Mouse (Mus musculus): ENCODE measurements around the gene Il4i1. TPM values are rescaled to one million over a fixed set of nuclear protein-coding genes. Genes with fewer than 3 reads are reported as not detected.

Gene Il4i1
- total RNA-seq, 1 experiment from 2014 or later: 28.3 TPM

DNA sequence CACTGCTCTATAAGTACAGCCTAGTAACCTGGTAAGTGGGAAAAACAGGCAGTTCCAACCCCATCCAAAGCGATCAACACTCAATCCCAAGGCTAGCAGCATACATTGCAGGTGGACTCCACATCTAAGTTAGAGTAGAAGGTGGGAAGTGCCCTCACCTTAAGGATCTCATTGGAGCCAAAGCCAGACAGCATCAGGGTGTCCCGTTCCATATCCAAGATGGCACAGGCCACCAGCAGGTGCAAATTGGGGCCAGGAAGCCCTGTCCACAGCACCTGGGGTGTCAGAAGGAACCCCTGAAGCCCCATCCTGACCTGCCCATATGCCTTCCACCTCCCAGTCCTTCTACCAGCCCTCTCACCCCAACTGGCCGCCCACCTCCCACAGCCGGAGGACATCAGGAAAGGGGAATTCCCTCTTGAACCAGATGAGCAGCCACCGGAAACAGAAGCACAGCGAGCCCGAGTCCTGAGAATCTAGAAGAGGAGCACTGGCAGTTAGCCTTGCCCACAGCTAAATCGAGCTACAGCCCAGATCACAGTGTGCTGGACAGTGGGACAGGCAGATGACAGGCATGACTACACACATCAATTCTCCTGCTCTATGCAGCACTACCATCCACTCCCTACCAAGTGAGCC is 25.8 kb downstream of the Il4i1 start:
- no peak for ATAC-seq (ENCODE audit: extremely low read depth, insufficient number of reproducible peaks, low FRiP score, poor library complexity, severe bottlenecking)

DNA sequence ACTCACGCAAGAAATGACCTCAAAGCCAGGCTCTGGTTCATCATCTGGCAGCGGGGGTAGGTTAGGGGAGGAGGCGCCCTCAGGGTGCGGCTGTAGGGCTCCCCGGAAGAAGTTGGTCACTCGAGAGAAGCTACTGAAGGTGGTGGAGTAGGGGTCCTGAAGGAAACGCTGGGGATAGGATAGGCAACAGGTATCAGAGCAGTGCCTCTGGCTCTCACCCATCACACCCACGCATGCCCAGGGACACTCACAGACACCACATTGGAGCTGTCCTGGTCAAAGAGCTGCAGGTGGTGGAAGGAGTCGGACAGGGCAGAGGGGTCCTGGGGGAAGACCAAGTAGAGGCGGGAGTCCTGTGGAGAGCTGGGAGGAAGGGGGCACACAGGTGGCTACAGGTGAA is 28.8 kb downstream of the Il4i1 start:
- ATAC-seq (ENCODE audit: extremely low read depth, insufficient number of reproducible peaks, low FRiP score, poor library complexity, severe bottlenecking): no peak

DNA sequence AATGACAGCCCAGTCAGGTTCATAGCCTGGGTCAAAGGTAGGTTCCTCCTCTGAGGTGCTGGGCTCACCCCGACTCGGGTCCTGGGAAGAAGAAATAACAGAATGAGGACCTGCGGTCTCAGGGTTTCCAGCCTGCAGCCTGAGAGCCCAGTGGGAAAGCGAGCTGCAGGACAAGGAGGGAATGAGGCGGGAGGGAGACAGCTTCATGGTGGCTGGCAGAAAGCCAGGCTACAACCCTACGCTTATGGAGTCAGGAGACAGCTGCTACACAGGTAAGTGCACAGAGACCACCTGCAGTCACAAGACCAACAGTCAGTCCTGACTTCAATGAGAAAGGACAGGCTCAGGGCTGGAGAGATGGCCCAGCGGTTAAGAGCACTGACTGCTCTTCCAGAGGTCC is 30.6 kb downstream of the Il4i1 start:
- no peak for ATAC-seq (ENCODE audit: extremely low read depth, insufficient number of reproducible peaks, low FRiP score, poor library complexity, severe bottlenecking)

DNA sequence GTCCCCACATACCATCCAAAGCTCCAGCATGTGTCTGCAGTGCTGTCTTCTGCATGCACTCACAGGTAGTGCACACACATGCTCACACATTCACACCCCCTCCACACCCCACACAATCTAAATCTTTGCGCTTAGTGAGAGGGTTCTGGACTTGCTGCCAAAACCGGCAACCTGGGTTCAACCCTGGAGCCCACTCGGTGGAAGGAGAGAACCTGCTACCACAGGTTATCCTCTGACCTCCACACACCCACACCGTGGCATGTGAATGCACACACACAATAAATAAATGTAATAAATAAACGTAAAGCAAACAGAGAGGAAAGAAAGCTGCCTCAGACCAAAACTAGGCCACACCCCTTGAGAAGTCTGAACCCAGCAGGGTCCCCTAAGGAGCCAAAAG is 31.6 kb downstream of the Il4i1 start:
- no peak for ATAC-seq (ENCODE audit: extremely low read depth, insufficient number of reproducible peaks, low FRiP score, poor library complexity, severe bottlenecking)

DNA sequence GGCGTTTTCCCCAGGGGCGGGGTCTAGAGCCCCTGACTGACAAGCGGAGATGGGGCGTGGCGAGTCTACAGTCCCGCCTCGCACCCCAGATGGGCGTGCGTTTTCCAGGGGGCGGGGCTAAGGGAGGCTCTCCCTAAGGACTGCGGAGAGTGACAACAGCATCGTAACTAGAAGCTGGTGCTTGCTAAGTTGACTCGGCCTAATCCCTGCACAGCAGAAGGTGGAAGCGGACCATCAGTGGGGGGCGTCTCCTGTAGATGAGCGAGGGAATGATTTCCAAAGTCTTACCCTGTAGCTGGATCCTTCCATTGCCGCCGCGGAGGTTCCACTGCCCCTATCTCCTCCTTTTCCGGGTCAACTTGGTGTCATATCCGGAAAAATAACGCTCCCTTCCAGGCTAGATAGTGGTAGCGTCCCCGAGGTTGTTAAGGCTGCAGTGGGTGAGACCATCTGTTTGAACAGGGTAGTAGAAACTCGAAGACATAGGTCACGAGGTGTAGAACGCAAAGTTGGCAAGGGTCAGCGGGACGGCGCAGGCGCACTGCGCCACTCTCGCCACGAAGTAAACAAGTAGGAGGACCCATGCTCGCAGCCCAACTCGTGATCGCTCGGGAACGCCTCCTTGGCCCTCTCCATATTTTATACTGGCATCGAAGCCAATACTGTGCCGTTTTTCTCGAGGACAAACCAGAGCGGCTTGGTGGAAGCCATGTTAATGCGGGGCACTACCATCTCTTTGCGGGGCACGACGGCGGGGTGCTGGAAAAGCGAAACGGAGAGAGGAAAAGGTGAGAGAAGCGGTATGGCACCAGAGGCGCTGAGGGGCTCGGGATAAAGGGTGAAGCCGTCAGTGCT is 32.6 kb downstream of the Il4i1 start, which contains the start of the genes Akt1s1 and Tbc1d17:
TSS of gene Akt1s1 (plus strand) at position 431 of the 855 bp plus-strand sequence.
TSS of gene Tbc1d17 (minus strand) at position 519 of the 855 bp plus-strand sequence.
- ATAC-seq (ENCODE audit: extremely low read depth, insufficient number of reproducible peaks, low FRiP score, poor library complexity, severe bottlenecking): peak; percentile 70

DNA sequence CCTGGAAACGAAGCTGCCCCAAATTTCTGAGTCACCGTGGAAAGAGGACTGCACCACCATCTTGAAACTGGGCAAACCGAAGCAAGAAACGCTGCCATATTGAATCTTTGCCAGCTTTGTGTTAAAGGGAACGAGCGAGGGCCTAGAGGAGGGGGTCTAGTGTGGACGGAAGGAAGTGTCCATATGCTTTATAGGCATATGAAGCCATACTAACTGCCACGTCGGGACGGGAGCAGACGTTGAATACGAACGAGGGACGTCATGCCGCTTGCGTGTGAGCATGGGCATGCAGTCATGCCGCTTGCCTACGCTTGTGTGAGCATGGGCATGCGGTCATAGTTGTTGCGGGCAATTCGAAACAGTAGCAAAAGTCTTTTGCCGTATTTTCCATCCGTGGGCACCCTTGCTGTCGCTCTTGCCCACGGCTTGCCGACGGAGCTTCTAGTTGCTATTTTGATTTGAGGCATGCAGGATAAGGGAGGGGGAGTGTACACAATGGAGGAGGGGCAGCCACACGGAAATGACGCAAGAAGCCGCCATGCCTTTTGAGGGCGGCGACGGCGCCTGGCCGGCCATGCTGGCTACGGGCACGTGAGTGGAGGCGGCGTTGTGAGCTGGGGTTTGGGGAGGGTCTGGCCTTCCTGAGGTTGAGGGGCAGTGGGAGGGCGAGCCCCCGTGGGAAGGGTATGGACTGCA is 33.4 kb downstream of the Il4i1 start:
- ATAC-seq (ENCODE audit: extremely low read depth, insufficient number of reproducible peaks, low FRiP score, poor library complexity, severe bottlenecking): peak; percentile 39

DNA sequence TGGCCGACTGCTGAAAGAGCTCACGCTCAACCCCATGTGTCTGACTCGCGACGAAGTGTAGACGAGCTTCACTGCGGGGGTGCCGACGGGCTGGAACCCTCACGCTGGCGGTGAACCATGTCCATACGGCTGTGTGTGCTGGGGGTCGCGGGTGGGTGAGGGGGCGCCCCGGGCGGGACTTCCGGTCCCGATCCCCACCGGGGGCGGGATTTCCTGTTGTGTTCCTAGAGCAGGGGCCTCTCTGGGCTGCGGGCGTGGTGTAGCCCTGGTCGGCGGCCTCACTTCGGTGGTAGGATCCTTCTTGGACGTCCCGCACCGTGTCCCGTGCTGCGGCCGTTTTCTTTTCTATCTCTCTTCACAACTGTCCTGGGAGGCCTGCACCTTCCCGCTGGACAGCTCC is 34.0 kb downstream of the Il4i1 start:
- no peak for ATAC-seq (ENCODE audit: extremely low read depth, insufficient number of reproducible peaks, low FRiP score, poor library complexity, severe bottlenecking)

DNA sequence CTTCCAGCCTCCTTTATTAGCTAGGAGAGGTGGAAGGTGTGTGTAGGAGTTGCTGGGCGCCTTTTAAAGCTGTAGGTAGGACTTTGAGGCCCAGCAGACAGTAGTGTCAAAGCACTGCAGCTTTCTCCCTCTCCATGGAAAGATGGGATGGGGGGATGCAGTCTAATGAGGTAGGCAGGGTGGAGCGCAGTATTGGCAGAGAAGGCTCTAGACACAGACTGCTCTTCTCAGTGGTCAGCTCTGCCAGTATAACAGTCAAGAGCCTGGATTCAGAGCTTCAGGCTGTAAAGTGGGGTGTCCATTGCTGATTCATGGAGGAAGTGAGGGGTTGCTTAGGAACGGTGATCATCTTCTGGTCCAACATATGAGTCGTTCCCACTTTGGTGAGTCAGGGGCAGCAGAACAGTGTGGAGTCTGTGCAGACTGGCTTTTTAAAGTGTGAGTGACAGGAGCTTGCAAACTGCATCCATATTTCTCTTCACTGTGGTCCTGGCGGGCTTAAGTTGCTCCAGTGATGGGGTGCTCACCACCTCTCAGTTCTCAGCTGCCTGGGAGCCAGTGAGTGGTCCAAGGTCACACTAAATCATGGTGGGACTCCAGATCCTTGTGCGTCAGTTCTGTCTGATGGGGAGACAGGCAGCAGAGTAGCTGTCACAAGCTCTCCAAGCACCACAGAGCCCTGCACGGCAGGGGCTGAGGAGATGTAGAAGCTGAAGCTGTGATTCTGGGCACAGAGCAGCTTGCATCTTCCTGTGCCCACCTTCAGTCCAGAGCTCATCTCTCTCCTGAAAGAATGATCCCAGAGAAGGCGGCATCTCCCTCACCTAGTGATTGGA is 34.8 kb downstream of the Il4i1 start:
- ATAC-seq (ENCODE audit: extremely low read depth, insufficient number of reproducible peaks, low FRiP score, poor library complexity, severe bottlenecking): no peak

DNA sequence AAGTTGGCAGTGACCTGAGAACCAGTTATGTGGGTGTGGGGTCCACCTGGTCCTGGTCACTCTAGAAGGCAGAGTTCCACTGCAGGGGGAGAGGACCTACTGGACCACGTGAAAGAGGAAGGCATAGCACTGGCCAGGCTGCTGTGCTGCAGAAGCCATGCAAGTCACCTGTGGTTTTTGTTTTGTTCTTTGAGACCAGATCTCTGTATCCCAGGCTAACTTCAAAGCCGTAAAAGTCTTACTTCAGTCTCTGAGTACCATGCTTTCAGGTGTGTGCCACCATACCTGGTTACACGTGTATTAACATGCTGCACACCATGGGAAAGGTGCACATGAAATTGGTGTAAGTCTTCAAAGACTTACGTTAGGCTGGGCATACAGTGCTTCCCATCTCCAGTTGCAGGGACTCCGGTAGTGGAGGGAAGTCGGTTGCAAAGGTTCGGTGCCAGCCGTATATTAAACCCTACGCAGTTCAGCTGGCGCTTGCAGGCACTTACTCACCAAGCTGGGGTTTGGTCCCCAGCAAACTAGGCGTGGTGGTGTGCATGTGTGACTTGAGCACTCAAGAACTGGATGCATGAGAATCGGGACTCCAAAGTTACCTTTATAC is 35.5 kb downstream of the Il4i1 start:
- ATAC-seq (ENCODE audit: extremely low read depth, insufficient number of reproducible peaks, low FRiP score, poor library complexity, severe bottlenecking): no peak

DNA sequence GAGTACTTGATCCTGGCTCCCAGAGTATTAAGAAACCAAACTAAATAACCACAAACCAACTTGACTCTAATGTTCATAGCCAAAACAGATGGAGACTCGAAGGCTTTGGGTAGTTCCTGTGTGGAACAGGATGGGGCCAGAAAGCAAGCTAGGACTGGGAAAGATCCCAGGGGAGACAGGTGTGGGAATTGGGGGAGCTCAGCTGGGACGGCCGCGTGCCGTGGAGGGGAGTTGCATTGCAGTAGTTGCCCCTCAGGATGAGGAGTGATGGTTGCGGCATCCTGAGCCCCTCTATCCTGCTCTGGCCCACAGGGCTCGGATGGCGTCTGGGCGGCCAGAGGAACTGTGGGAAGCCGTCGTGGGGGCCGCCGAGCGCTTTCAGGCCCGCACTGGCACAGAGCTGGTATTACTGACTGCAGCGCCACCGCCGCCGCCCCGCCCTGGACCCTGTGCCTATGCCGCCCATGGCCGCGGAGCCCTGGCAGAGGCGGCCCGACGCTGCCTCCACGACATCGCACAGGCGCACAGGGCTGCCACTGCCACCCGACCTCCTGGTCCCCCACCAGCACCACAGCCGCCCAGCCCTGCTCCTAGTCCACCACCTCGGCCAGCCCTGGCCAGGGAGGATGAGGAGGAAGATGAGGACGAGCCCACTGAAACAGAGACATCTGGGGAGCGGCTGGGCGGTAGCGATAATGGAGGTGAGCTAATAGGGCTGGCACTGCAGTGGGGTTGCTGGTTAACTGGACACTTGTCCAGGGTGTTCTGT is 36.3 kb downstream of the Il4i1 start:
- ATAC-seq (ENCODE audit: extremely low read depth, insufficient number of reproducible peaks, low FRiP score, poor library complexity, severe bottlenecking): no peak

DNA sequence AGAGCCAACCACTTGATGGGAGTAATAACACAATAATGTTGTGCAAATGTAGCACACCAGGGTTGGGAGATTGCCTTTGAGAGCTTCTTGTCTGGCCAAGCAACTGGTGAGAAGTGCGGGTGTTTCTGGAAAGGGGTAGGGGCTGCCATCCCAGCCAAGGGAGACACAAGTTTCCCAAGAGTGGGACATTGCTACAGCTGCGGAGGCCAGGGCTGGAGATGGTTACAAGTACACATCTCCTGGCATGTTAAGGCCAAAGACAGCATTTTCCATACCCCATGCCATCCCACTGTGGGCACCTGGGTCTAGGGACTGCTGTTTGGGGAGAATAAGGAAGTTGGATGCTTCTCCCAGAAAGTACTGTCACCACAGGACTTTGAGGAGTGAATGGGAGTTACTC is 36.9 kb downstream of the Il4i1 start:
- no peak for ATAC-seq (ENCODE audit: extremely low read depth, insufficient number of reproducible peaks, low FRiP score, poor library complexity, severe bottlenecking)

DNA sequence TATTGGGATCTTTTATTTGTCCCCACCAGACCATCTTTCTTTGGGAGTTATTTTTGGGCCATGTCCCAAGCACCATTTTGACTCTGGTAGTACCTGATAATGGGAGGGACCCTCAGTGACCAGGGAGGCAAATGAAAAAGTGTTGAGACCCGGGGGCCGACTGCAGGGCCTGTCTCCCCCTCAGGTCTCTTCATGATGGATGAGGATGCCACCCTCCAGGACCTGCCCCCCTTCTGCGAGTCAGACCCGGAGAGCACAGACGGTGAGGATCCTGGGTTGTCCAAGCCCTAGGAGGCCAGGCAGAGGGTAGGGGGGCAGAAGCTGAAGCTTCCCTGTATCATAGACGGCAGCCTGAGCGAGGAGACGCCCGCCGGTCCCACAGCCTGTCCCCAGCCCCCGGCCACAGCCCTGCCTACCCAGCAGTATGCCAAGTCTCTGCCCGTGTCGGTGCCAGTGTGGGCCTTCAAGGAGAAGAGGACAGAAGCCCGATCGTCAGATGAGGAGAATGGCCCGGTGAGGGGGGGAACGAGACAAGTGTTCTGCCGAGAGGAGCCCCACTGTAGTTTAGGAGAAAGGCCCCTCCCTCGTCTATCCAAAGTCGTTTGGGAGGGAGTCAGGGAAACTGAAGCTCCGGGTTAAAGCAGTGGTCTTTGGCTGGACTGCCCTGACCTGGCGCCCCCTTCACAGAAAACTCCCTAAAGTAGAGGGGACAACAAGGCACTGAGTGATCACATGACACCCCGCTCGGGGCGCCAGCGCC is 37.6 kb downstream of the Il4i1 start:
- ATAC-seq (ENCODE audit: extremely low read depth, insufficient number of reproducible peaks, low FRiP score, poor library complexity, severe bottlenecking): no peak

DNA sequence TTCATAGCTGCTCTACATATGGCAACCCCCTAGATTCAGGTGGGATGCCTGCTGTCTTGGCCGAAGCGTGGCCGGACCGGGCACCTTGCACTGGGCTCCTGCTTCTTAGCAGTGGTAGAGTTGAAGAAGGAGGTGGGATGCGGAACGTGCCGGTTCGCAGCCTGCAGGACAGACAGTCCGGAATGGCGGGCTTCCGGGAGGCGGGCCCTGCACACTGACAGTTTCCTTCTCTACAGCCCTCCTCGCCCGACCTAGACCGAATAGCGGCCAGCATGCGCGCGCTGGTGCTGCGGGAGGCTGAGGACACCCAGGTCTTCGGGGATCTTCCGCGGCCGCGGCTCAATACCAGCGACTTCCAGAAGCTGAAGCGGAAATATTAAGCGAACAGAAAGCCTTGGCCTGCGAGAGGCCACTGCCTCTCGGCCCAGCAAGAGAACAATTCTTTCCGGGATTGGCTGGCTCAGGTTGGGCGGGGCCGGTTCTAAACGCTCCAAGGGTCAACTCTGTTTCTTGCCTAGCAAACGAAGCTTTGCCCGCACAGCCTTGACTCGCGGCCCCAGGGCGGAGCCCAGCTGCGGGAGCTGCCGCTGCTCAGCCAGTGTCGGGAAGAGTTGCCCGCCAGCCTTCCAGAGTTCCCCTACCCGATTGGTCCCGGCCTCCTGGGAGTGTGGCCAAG is 38.3 kb downstream of the Il4i1 start:
- ATAC-seq (ENCODE audit: extremely low read depth, insufficient number of reproducible peaks, low FRiP score, poor library complexity, severe bottlenecking): peak; percentile 22

DNA sequence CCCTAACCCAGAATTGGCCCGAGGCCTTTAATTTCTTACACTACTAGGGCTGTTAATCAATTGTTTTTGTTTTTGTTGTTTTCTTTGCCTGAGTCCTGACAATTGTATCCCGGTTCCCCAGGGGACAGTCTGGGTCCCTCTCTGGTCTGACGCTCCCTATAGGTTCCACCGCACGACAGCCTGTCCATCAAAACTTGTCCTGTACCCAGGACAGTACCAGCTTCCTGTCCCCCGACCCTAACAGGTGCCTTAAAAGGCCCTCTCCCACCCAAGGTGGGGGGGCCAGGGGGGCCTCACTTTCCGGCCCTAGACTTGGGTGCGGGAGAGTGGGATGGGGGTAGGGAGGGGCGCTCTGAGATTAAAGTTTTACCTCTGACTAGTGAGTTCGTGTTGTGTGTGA is 38.8 kb downstream of the Il4i1 start:
- no peak for ATAC-seq (ENCODE audit: extremely low read depth, insufficient number of reproducible peaks, low FRiP score, poor library complexity, severe bottlenecking)

DNA sequence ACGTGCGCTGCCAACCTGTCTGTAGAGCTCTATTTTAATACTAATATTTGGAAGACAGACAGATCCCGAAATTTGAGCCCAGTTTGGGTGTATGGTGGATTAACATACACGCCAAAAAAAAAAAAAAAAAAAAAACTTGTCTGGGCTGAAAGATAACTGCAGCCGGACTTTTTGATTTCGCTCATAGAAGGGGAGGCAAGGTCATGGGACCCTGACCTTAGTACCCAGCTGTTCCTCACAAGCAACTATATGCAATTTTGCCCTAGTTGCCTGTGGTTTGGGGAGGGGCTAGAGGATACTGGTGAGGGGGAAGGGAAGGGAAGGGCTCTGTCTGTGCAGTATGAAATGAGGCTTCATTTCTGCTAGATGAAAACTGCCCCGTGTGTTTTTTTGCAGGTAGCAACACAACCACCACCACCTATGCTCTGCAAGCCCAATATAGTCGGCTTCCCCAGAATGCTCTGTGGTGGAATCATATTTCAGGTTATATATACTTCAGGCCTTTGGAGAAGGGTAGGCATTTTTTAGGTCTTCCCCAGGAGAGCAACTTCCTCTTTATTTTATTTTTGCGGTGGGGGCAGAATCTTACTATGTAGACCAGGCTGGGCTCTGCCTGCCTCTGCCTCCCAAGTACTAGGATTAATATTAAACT is 40.2 kb downstream of the Il4i1 start:
- no peak for ATAC-seq (ENCODE audit: extremely low read depth, insufficient number of reproducible peaks, low FRiP score, poor library complexity, severe bottlenecking)

DNA sequence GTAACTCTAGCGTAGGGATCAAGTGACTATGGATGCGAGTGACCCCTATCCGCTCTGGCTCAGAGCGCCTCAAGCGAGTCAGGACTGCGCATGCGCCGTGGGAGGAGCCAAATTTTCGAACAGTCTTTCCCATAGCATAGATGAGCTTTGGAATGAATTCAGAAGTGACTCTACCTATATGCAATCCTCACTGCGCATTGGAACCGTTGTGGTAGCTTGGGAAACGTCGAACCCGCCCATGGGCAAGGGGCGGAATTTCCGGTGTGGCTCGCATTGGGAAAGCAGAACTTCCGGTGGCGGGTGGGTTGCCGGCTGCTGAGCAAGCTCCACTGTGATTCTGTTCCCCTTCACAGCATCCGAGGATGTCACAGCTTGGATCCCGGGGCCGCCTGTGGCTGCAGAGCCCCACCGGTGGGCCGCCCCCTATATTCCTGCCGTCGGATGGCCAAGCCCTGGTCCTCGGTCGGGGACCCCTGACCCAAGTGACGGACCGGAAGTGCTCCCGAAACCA is 40.9 kb downstream of the Il4i1 start, which contains the start of gene Pnkp:
TSS of gene Pnkp (plus strand) at position 98 of the 511 bp plus-strand sequence.
- ATAC-seq (ENCODE audit: extremely low read depth, insufficient number of reproducible peaks, low FRiP score, poor library complexity, severe bottlenecking): peak; percentile 57
